In genomic region chr3:126834641-126835167, GRCm38 (mm10) we compare ENCODE assay signal across 20 mouse cellular contexts.
DNase-seq lines count a peak whose midpoint lies in the region; ATAC-seq lines count a peak whose summit lies in the region.
"Had no signal": no experiment of that assay in that cellular context is flagged by ENCODE, and none has a peak within 500 bp of the region (broad histone marks: within the 10 kb centered on the region; RNA-seq: fewer than 3 reads in every experiment).

No protein-coding gene starts in this region.

- no peaks in the 10 kb centered on the region for H3K36me3 ChIP-seq in liver, embryonic 12.5 days
- H3K36me3 ChIP-seq: embryonic facial prominence, embryonic 12.5 days had no signal

- DNase-seq in CD4-positive helper T cell, adult 2 months (ENCODE audit: low read depth, low spot score) = peak; percentile 65
- peak; percentile 74 for DNase-seq in Muller cell, postnatal 12 days (ENCODE audit: inconsistent ontology term)
- DNase-seq in c-Kit-positive CD71-positive TER-119-positive erythroid progenitor cells, embryonic 14.5 days (ENCODE audit: low spot score) = no peak
- DNase-seq: adrenal gland, postnatal 10 days; cerebellum, adult 11-12 months; cerebellum, adult 9-10 months; cerebellum, postnatal 25 days; gastrocnemius, postnatal 10 days; heart, adult 18-20 months; heart, postnatal 14 days had no signal

- H3K4me1 ChIP-seq in liver, embryonic 12.5 days = no peaks in the 10 kb centered on the region
- H3K4me1 ChIP-seq: embryonic facial prominence, embryonic 12.5 days; hindbrain, embryonic 13.5 days had no signal

- H3K4me2 ChIP-seq in liver, embryonic 12.5 days = no peak overlapping the region
- H3K4me2 ChIP-seq: embryonic facial prominence, embryonic 12.5 days; heart, embryonic 15.5 days; hindbrain, embryonic 13.5 days had no signal

- ATAC-seq in inflammation-experienced regulatory T-cells, adult 6 months = peak; percentile 85
- no peak for ATAC-seq in liver, embryonic 12.5 days
- ATAC-seq in megakaryocyte-erythroid progenitor cell, adult 5-6 weeks (replicated peaks; ENCODE audit: low FRiP score, low TSS enrichment, poor library complexity, severe bottlenecking) = no peak
- ATAC-seq: forebrain, embryonic 16.5 days; hindbrain, postnatal 0 days had no signal

- 75% methylated on average over 5 of the region's 5 CpGs for whole genome bisulfite sequencing in liver, embryonic 12.5 days (ENCODE audit: insufficient replicate concordance)

- H3K27me3 ChIP-seq in liver, embryonic 12.5 days (replicated peaks) = no peaks in the 10 kb centered on the region
- H3K27me3 ChIP-seq: CH12.LX; embryonic facial prominence, embryonic 12.5 days; heart, embryonic 15.5 days; hindbrain, embryonic 13.5 days had no signal

- no peaks in the 10 kb centered on the region for H3K9me3 ChIP-seq in liver, embryonic 12.5 days (replicated peaks)
- H3K9me3 ChIP-seq: embryonic facial prominence, embryonic 12.5 days; heart, embryonic 10.5 days; heart, embryonic 15.5 days; hindbrain, embryonic 13.5 days had no signal

- H3K27ac ChIP-seq in liver, embryonic 12.5 days = no peak overlapping the region
- H3K27ac ChIP-seq: embryonic facial prominence, embryonic 12.5 days; heart, embryonic 10.5 days; heart, embryonic 15.5 days; hindbrain, embryonic 13.5 days; hindbrain, postnatal 0 days had no signal

- H3K4me3 ChIP-seq in liver, embryonic 12.5 days = no peak overlapping the region
- H3K4me3 ChIP-seq: embryonic facial prominence, embryonic 12.5 days; heart, embryonic 10.5 days; heart, embryonic 15.5 days; hindbrain, embryonic 13.5 days had no signal

- H3K9ac ChIP-seq in liver, embryonic 12.5 days = no peak overlapping the region
- H3K9ac ChIP-seq: embryonic facial prominence, embryonic 12.5 days; heart, embryonic 15.5 days; hindbrain, embryonic 13.5 days had no signal
